Mouse (Mus musculus) brain, adult 2 months (tissue): Measurements from ENCODE around the gene Cacna1c.

Experiments used
- DNase-seq: peaks from one replicate; pipeline ENCODE4 v3.0.0; 2011; ENCODE audit warnings: low read depth, low spot score

The Cacna1c gene

GRCm38 (mm10) chr6:118758290-118758907, 437.8 kb downstream of the Cacna1c start:
- DNase-seq = no peak

GRCm38 (mm10) chr6:118757533-118758289, 438.5 kb downstream of the Cacna1c start:
- DNase-seq = peak; percentile 69

GRCm38 (mm10) chr6:118756511-118756910, 439.7 kb downstream of the Cacna1c start:
- no peak for DNase-seq

GRCm38 (mm10) chr6:118755768-118756167, 440.4 kb downstream of the Cacna1c start:
- DNase-seq = no peak

GRCm38 (mm10) chr6:118754439-118754838, 441.8 kb downstream of the Cacna1c start:
- DNase-seq = peak; percentile 91

GRCm38 (mm10) chr6:118753787-118754186, 442.4 kb downstream of the Cacna1c start:
- DNase-seq = peak; percentile 98

- no peak for DNase-seq
Observed at GRCm38 (mm10) chr6:118753064-118753463, 443.2 kb downstream of the Cacna1c start.

- peak; percentile 45 for DNase-seq
Observed at GRCm38 (mm10) chr6:118749285-118749684, 446.9 kb downstream of the Cacna1c start.

- DNase-seq = no peak
Observed at GRCm38 (mm10) chr6:118742701-118743100, 453.5 kb downstream of the Cacna1c start.

GRCm38 (mm10) chr6:118741841-118742240, 454.4 kb downstream of the Cacna1c start:
- no peak for DNase-seq

- peak; percentile 74 for DNase-seq
Observed at GRCm38 (mm10) chr6:118739961-118740599, 456.1 kb downstream of the Cacna1c start.

GRCm38 (mm10) chr6:118739344-118739743, 456.9 kb downstream of the Cacna1c start:
- no peak for DNase-seq

- no peak for DNase-seq
Observed at GRCm38 (mm10) chr6:118738656-118739055, 457.6 kb downstream of the Cacna1c start.

GRCm38 (mm10) chr6:118737078-118737477, 459.1 kb downstream of the Cacna1c start:
- peak; percentile 41 for DNase-seq

GRCm38 (mm10) chr6:118736491-118736890, 459.7 kb downstream of the Cacna1c start:
- DNase-seq = peak; percentile 81

- DNase-seq = no peak
Observed at GRCm38 (mm10) chr6:118735145-118735544, 461.1 kb downstream of the Cacna1c start.

- DNase-seq = peak; percentile 25
Observed at GRCm38 (mm10) chr6:118731937-118732336, 464.3 kb downstream of the Cacna1c start.

GRCm38 (mm10) chr6:118724908-118725307, 471.3 kb downstream of the Cacna1c start:
- DNase-seq = peak; percentile 97

- no peak for DNase-seq
Observed at GRCm38 (mm10) chr6:118724388-118724787, 471.8 kb downstream of the Cacna1c start.

GRCm38 (mm10) chr6:118722336-118722735, 473.9 kb downstream of the Cacna1c start:
- DNase-seq = peak; percentile 31

GRCm38 (mm10) chr6:118719486-118719885, 476.7 kb downstream of the Cacna1c start:
- no peak for DNase-seq

GRCm38 (mm10) chr6:118713286-118713685, 482.9 kb downstream of the Cacna1c start:
- peak; percentile 90 for DNase-seq
